Mouse (Mus musculus) ES-CJ7 (cell line): ENCODE measurements around the gene Ptma.

Experiments
- DNase-seq: peaks from one replicate; pipeline ENCODE4 v3.0.0; 2011; ENCODE audit warnings: low read depth, low spot score

Ptma gene

DNA sequence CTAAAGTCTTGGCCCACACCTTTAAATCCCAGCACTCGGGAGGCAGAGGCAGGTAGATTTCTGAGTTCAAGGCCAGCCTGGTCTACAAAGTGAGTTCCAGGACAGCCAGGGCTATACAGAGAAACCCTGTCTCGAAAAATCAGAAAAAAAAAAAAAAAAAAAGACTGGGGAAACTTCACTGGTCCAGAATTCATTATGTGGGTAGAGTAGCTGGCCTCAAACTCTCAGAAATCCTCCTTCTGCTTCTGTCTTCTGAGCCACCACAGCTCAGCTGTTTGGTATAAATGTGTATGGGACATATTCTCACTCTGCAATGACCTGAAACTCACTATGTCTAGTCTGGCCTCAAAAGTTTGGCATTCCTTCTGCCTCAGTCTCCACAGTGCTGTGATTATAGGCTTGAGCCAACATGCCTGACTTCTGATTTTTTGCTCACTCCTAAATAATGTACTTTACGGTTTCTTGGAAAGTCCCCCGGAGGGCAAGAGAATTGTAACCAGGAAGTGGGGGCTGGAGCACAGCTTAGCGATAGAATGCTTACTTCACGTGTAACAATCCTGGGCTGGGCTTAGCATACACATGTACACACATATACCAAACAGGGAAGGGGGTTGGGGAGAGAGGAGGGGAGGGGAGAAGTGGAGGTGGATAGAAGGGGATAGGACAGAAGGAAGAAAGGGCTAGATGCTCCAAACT is 10.7 kb upstream of the Ptma start:
- no peak for DNase-seq

DNA sequence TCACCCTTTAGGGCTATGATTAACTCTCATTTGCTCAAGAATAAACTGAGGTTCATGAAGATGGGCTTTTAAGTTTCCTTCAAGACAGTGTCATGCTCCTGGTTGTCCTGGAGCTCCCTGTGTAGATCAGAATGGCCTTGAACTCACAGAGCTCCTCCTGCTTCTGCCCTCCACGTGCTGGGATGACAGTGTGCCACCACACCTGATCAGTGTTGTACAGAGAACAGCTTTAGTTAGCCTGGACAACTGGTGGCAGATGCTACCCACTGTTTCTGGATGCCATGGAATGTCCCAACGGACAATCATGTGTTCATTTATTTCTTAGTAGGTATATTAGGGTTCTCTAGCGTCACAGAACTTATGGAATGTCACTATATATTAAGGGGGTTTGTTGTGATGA is 9.4 kb upstream of the Ptma start:
- DNase-seq: no peak

DNA sequence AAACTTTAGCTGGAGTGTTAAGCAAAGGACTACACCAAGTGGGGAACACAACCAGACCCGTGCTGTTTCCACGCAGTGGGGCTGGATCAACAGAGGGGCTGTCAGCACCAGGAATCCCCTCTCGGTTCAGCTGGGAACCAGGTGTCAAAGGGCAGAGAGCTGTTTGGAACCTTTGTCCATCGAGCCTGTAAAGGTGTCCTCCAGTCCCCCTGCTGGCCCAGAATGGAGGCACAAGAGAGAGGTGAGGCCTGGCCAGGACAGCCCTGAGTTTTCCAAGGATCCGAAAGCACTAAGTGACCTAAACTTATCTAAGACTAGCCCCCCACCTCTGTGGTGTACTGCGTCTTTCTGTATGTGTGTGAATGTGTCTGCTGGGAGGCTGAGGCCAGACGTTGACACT is 6.2 kb upstream of the Ptma start:
- peak; percentile 58 for DNase-seq

DNA sequence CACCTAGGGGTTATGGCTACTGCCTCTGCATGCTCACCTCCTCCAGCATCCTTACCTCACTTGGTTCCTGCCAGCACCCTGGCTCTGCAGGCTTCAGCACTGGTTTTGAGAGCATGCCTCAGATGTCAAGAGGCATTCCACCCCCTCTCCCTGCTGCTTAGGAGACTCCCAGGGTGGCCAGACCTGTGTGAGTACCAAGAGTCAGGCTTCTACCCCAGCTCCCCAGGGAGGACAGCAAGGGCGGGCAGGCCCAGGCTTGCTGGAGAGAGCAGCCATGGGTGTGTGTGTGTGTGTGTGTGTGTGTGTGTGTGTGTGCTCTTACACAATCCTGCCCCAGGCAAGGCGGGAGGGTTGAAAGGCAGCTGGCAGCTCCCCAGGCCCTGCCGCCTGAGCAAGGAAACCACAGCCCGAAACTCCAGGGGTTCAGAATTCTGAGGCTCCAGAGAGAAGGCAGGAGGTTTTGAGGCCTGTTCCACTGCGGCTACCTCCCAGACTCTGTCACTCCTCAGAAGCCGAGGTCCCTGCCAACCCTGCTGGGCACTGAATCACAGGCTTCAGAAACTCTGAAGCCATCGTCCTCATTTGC is 4.1 kb upstream of the Ptma start:
- peak; percentile 45 for DNase-seq

DNA sequence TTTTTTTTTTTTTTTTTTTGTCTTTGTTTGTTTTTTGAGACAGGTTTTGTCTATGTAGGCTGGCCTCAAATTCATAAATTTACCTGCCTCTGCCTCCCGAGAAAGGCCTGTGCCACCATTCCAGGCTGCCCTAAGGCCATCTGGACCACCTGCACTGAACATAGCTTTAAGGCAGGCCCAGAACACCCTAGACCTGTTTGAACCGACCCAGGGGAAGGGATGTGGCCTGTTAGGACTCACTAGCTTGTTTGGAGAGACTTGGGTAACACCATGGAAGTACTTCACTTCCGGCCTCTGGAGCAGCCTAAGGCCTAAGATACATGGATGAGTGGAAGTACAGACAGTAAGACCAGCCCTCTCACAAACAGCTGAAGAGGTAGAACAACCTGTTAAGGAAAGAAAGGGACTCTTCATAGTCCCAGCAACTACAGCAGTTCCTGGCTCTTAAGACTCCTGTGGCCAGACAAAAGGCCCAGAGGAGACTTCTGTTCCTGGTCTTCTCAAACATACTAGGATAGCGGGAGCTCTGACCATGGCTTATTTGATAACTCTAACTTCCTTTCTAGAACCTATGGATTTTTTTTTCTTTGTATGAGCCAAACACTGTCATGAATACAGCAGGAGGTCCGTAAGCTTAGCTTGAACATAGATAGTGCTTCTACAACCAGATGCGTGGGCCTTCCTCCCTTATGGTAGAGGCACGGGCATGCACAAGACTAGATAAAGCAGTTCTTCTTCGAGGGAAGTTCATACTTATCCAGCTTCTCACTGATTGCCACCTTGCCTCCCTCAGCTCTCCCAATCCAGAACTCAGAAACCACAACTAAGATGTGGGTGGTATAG is 2.5 kb upstream of the Ptma start:
- DNase-seq: peak; percentile 72

DNA sequence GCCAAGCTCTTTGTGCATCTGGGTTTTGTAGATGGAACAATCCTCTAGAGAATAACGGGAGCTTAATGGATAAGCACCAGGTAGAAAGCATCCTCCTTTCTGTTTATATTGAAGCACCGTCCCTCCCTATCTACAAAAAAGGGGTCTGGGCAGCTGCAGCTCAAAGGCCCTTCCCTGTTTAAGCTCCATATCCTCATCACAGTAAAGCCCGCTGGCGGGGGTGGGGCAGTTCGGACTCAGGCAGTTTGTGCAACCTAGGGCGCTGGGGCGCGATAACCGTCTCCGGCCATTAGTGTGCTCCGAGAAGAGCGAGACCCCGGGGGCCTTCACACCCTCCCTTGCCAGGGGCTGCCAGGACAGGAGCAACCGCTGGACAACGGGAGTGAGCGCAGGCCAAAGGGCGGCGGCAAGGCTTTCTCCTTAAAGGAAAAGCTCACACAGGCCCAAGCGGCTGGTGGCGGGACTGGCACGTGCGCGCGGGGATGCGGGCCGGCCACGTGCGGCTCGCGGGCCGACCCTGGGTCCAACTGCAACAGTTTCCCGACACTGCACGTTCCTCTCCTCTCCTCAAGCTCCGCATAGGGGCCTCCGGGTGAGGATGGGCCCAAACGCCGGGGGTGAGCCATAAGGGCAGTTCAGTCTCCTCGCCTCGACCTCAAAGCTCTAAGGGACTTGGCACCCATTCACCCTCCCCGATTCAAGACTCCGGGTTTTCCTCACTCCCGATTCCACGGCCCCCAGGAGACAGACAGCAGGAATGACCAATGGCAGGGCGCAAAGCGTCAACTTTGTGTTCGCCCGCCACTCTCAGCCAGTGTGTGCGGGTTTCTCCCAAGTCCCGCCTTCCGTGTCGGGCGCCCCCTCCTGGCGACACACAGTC is 1.7 kb upstream of the Ptma start:
- DNase-seq: peak; percentile 100

- peak; percentile 71 for DNase-seq
These were observed 919 bp upstream of the Ptma start for GRCm38 (mm10) chr1:86525499-86526115.

- no peak for DNase-seq
These were observed 468 bp downstream of the Ptma start for GRCm38 (mm10) chr1:86526789-86527598.

DNA sequence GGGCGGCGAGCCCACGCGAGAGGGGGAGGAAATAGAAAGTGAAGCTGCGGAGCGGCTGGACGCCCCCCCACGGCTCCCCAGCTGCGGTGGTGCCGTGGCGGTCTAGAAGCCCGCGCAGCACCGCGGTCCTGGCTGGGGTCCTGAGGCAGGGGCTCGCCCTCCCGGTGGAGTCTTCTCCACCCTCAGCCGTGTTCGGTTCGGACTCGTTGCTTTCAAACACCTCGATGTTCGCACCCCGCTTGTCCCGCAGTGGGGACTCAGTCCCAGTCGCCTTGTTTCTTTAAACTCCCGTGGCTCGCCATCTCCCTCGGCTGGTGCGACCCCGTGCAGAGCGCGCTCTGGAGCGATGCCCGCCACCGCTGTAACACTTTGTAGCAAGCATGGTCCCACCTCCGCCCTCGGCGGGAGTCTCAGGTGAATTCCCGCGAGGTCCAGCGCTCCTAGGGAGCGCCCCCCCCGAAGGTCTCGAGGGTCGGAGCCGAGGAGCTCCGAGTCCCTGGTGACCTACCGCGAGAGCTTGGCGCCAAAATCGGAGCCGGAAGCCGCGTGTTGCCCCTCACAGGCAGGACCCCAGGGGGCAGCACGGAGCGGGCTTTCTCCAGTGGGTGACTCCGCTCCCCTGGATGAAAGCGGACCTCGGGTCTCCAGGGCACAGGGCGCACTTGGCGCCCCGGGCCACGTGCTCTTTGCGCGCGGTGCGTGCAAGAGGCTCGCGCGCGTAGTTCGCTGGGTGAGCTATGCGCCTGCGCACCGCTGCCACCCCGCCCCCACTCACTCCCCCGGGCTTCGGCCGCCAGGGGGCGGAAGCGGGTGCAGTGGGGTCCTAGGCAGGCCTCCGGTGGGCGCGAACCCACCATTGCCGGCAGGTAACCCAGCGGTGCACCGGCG is 1.3 kb downstream of the Ptma start:
- DNase-seq: peak; percentile 95

DNA sequence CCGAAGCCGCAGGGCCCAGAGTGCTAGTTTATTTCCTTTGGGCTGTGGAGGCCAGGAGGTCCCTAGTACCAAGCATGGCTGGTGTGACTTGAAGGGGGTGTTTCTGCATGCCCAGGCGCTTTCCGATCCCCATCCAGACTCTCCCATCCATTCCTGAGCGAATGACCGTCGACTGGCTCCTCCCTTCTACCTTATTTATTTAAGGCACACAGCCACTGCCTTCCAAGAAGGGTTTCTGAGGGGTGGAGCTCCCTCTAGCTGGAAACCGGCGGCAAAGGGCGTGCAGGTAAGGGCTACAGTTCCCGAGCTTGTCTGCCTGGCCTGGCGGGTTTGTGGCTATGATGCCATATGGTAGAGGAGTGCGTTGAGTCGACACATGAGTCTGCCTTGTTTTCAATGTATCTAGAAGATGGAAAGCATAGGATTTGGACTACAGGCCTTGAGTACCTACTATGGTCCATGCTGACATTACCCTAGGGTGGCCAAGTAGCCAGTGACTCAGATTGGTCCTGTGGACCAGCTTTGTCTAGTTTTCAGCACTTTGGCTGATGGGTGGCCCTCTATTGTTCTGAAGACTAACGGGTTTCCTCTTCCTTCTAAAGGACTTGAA is 2.1 kb downstream of the Ptma start:
- DNase-seq: peak; percentile 83

GRCm38 (mm10) chr1:86529590-86529989 is 3.1 kb downstream of the Ptma start:
- no peak for DNase-seq

- peak; percentile 70 for DNase-seq
These were observed 4.5 kb downstream of the Ptma start for GRCm38 (mm10) chr1:86530871-86531546.

GRCm38 (mm10) chr1:86531547-86532321 is 5.2 kb downstream of the Ptma start:
- peak; percentile 94 for DNase-seq

- peak; percentile 97 for DNase-seq
These were observed 6.0 kb downstream of the Ptma start for GRCm38 (mm10) chr1:86532362-86533051.

DNA sequence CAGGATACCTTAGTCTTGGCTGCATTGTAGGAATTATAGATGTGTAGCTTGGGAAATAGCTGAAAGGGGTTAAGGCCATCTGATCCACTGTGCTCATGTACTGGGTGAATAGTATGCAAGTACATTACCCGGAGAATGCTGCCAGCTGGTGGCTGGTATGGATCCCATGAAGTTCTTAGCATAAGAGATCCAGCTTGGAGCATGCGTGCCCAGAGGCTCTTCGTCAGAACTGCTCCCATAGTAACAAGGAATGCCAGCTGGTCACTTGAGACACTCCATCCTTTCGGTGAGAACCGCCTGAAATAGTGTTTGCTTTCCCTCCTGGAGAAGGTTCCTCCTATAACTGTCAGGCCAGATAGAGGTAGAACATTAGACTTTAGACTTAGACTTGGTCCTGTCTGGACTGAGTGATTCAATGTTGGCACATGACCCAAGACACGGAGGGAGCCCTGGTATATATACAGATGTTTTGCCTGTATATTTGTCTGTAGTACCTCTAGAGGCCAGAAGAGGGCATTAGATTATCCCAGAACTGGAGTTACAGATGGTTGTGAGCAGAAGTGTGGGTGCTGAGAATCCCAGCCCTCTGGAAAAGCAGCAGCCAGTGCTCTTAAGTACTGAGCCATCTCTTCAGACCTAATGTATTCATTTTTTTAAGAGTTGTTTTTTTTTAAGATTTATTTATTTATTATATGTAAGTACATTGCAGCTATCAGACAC is 7.0 kb downstream of the Ptma start:
- peak; percentile 88 for DNase-seq

DNA sequence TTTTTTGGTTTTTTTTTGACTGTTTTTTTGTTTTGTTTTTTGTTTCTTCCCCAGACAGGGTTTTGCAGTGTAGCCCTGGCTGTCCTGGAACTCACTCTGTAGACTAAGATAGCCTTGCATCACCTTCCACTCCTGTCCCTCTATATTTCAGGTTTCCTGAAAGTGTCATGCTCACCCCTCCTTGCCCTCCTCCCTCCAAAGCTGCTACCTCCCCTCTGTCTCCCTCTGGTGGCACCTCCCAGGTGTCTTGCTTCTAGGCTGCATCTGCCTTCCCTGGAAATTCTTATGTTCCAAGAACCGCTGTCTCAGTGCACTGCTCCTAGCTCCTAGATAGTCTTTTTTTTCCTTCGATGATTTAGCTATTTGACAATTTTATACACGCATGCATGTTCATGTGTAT is 11.9 kb downstream of the Ptma start:
- peak; percentile 78 for DNase-seq
